Mouse (Mus musculus): ENCODE results near the gene Slc2a1. TPM values are rescaled to one million over a fixed set of nuclear protein-coding genes. Genes with fewer than 3 reads are reported as not detected.
A peak's percentile ranks its signal among the peaks of the same experiment; 100 is the strongest.

Slc2a1 gene
- 6.1 and 7.9 TPM in 2 replicates for total RNA-seq (2017)

GRCm38 (mm10) chr4:119108495-119109408 lies at the start of gene Slc2a1:
TSS of gene Slc2a1 (plus strand) at chr4:119108711.
- ATAC-seq (replicated peaks; ENCODE audit: low read depth, poor library complexity, severe bottlenecking) = peak; percentile 83

DNA sequence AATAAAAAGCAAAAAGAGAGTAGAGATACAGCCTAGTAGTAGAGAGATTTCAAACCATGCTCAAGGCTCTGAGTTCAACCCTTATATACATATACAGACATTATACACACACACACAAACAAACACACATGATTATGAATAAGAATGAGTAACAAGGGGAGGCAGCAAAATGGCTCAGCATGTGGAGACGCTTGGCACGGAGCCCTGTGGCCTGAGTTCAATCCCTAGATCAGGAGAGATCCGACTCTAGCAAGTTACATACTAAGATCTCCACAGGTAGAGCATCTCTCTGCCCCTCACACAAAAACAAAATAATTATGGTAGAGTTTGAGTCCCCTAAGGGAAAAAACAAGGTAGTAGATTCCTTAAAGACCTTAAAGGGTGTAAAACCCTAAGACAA lies 41.7 kb upstream of the Slc2a1 start:
- ATAC-seq (replicated peaks; ENCODE audit: low read depth, poor library complexity, severe bottlenecking) = no peak

DNA sequence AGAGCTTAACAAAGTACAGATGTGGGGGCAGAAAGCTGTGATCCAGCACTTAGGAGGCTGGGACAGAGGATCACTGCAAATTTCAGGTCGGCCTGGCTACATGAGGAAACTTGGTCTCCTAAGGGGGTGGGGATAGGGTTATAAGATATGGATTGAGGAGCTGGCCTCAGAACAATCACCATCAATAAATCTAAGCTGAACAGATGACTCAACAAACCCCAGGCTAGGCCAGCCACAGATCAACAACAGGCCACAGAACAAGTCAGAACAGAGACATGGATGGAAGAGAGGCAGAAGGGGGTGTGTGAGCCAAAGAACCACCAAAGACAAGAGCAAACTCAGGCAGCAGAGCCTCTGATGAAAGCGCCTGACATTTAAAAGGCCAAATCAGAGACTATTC lies 41.3 kb upstream of the Slc2a1 start:
- no peak for ATAC-seq (replicated peaks; ENCODE audit: low read depth, poor library complexity, severe bottlenecking)

DNA sequence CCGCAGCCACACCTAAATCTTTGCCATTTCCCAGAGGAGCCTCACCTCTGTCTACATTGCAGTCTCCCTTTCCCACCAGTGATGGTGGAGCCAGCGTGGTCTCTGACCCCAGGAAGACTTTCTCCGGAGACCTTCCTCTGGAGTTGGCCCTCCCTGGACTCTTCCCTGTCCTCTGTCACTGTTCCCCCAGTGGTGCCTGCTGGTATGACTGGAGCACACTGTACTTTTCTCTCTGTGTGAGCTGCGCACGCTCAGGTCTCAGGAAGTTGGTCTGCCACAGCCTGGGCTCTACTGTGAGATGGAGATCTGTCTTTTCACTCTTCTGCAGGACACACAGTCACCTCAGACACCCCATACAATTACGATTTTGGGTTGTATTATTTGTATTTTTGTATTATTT lies 39.6 kb upstream of the Slc2a1 start:
- ATAC-seq (replicated peaks; ENCODE audit: low read depth, poor library complexity, severe bottlenecking) = peak; percentile 98

DNA sequence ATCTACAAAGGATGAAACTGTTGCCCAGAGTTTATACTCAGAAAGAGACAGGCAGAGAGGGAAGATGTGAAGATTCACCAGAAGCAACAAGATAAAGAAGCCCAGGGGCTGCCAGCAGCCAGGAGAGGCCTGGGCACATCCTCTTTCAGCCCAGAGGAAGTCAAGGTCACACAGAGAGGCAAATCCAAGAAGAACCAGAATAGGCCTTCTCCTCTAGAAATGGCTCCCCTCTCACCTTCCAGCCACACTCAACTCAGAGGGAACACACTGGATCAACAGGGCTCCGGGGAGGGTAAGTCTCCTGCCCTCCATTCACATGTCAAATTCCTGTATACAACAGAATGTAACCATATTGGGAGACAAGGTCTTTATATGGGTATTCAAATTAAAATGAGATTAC lies 38.3 kb upstream of the Slc2a1 start:
- ATAC-seq (replicated peaks; ENCODE audit: low read depth, poor library complexity, severe bottlenecking) = no peak

GRCm38 (mm10) chr4:119070959-119071647 lies 37.4 kb upstream of the Slc2a1 start:
- ATAC-seq (replicated peaks; ENCODE audit: low read depth, poor library complexity, severe bottlenecking) = no peak

- ATAC-seq (replicated peaks; ENCODE audit: low read depth, poor library complexity, severe bottlenecking) = no peak
Observed at GRCm38 (mm10) chr4:119071648-119072362, 36.7 kb upstream of the Slc2a1 start.

- no peak for ATAC-seq (replicated peaks; ENCODE audit: low read depth, poor library complexity, severe bottlenecking)
Observed at GRCm38 (mm10) chr4:119072363-119072940, 36.1 kb upstream of the Slc2a1 start.

DNA sequence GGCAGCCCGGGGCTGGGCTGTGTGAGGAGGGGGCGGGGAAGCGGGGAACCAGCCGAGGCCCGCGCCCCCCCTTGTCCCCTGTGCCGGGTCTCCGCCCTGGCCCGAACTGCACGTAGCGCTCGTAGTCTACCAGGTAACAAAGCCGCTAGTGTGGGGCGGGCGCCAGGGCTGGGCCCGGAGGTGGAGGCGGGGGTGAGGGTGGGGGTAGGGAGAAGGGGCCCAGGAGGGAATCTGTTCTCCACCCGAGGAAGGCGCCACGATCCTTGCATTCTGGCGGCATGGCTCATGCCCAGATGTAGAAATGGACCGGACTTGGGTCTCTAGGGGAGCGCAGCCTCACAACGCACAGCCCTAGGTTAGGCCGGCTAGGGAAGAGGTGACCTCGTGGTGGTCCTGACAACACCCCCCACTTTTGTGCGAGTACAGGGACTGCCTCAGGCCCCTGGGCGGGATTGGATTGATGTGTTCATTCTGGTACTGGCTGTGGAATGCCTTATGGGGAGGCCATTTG lies 35.5 kb upstream of the Slc2a1 start:
- ATAC-seq (replicated peaks; ENCODE audit: low read depth, poor library complexity, severe bottlenecking) = no peak

DNA sequence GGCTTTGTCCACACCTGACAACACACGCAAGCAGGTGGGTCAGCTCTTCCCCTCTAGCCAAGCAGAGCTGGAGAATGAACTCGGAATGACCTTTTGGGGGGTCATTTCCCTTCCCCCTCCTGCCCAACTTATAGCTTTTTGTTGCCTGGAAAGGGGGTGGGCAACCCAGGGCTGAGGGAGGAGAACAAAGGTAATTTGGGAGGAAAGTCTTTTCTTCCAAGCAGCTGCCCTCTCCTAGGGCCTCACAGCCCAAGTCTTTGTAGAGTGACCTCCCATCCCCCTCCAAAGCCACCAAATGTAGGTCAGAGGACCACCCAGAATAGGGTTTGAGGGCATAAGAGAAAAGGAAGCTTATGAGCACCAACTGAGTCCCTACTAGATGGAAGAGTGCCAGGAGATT lies 34.9 kb upstream of the Slc2a1 start:
- no peak for ATAC-seq (replicated peaks; ENCODE audit: low read depth, poor library complexity, severe bottlenecking)

GRCm38 (mm10) chr4:119074596-119074995 lies 33.9 kb upstream of the Slc2a1 start:
- no peak for ATAC-seq (replicated peaks; ENCODE audit: low read depth, poor library complexity, severe bottlenecking)

DNA sequence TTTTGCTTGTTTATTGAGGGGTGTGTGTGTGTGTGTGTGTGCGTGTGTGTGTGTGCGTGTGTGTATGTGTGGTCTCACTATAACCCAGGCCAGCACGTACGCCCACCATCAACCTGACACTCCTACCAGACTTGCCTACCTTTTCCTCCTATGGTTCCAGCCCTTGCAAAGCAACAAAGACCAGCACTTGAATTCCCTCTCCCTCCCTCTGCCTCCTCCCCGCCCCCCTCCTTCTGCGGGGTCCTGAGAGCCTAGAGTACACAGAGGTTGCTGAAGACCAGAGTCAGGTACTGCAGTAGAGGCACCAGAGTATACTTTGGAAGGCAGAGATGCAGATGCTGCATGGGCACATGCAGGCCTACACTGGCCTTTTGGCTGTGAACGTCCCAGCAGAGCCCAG lies 33.2 kb upstream of the Slc2a1 start:
- ATAC-seq (replicated peaks; ENCODE audit: low read depth, poor library complexity, severe bottlenecking) = no peak

DNA sequence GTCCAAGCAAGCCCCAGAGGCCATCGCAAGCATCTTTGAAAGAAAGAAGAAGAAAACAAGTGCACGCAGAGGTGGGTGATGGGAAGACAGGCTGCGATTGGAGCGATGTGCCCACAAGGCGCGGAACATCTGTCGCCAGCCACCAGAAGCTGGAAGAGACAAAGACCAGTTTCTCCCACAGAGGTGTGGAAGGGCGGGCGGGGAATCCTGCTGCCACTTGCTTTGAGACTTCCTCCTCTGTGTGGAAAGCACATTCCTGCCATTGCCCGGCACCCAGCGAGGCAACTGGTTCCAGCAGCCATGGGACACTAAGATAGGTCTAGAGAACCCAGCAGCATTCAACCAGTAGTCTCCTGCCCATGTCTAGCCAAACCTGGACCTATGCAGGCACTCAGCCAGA lies 32.2 kb upstream of the Slc2a1 start:
- peak; percentile 14 for ATAC-seq (replicated peaks; ENCODE audit: low read depth, poor library complexity, severe bottlenecking)

- peak; percentile 93 for ATAC-seq (replicated peaks; ENCODE audit: low read depth, poor library complexity, severe bottlenecking)
Observed at GRCm38 (mm10) chr4:119077084-119077682, 31.3 kb upstream of the Slc2a1 start.

GRCm38 (mm10) chr4:119079928-119080327 lies 28.6 kb upstream of the Slc2a1 start:
- no peak for ATAC-seq (replicated peaks; ENCODE audit: low read depth, poor library complexity, severe bottlenecking)

DNA sequence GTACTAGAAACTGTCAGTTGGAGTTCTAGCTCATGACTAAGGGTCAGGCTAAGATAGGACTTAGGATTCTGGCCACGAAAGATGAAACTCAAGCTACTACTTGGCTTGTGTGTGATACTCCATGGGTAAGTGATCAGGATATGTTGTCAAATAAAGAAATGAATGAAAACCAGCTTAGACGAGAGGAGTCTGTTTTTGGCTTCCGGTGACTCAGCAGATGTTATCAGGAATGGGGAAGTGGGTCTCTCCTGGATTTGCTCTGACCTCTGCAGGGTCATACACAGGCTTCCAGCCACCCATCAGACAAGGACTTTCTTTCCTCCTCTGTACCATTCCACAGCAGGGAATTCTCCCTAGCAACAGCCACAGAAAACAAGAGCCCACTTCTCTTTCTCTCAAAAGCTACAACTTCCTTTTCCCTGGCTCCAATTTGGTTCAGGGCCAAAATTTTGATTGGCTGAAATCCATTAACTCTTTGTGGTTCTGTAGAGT lies 25.7 kb upstream of the Slc2a1 start:
- ATAC-seq (replicated peaks; ENCODE audit: low read depth, poor library complexity, severe bottlenecking) = peak; percentile 91

GRCm38 (mm10) chr4:119088424-119088823 lies 20.1 kb upstream of the Slc2a1 start:
- ATAC-seq (replicated peaks; ENCODE audit: low read depth, poor library complexity, severe bottlenecking) = no peak

DNA sequence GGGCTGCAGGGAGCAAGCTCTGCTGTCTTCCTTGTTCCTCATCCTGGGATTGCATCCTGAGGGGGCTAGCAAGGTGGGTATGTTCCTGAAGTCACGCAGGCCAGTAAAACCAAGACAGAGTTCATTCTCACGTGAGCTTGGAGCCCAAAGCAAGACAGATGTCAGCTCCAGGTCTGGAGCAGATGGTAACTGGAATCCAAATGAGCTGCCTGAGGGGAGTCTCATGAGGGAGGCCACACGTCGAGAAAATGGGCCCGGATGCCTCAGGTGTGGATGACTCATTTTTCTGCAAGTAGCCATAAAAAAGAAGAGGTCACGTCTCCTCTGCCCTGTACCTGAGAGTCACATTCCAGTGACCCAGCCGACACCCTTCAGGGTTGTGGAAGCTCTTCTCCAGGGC lies 14.6 kb upstream of the Slc2a1 start:
- ATAC-seq (replicated peaks; ENCODE audit: low read depth, poor library complexity, severe bottlenecking) = no peak

DNA sequence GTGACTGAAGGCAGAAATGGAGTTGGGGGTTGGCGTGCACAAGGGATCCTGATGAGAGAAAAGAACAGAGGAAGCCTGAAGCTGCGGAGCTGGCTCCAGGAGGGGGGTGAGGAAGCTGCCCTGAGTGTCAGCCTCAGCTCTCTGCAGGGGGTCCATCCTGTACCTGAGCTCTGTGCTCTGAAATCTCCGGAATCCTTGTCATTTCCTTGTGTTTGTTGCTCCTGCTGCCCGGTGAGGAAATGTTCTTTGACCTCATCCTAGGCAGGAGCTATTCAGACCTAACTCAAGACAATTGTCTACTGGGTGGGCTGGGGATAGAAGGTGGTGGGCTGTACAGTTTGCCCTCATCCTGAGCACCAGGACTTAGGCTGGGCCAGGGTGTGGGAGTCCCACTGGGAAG lies 13.5 kb upstream of the Slc2a1 start:
- ATAC-seq (replicated peaks; ENCODE audit: low read depth, poor library complexity, severe bottlenecking) = no peak

DNA sequence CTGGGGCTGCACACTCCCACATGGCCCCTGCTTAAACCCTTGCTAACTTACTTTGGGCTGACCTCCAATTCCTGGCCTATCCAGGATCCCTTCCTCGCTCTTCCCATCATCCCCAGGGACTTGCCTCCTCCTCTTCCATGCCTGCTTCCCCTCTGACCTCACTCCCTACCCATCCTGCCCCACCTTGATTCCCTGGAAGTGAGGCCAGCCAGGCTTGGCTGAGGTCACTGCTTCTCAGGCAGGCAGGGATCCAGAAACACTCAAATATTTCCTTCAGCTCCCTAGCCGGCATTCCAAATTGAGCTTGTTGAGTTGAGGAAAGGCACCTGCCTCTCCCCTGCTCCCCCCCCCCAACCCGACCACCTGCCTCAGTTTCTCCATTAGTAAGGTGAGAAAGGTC lies 12.1 kb upstream of the Slc2a1 start:
- no peak for ATAC-seq (replicated peaks; ENCODE audit: low read depth, poor library complexity, severe bottlenecking)
